Mouse (Mus musculus): ENCODE measurements around the gene Bsn. TPM values are rescaled to one million over a fixed set of nuclear protein-coding genes. Genes with fewer than 3 reads are reported as not detected.
A peak's percentile ranks its signal among the peaks of the same experiment; 100 is the strongest.

Bsn gene
- polyA plus RNA-seq, 1 experiment from 2014 or later = 1.5 TPM

DNA sequence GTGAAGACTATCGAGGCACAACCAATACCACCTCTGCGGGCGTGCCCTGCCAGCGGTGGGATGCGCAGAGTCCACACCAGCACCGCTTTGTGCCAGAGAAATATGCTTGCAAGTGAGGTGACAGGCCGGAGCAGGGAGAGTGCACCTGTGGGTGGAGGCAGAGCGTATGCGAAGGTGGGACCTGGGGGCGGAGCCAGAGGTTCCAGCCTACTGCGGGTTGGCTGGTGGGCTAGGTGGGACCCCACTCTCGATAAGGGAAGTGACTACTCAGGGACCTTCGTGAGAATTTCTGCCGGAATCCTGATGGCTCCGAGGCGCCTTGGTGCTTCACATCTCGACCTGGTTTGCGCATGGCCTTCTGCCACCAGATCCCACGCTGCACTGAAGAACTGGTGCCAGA lies 107.6 kb downstream of the Bsn start:
- H3K27me3 ChIP-seq (ENCODE audit: control insufficient read depth, insufficient read depth, low read length) = peaks cover 26% of the 10 kb centered on the region

DNA sequence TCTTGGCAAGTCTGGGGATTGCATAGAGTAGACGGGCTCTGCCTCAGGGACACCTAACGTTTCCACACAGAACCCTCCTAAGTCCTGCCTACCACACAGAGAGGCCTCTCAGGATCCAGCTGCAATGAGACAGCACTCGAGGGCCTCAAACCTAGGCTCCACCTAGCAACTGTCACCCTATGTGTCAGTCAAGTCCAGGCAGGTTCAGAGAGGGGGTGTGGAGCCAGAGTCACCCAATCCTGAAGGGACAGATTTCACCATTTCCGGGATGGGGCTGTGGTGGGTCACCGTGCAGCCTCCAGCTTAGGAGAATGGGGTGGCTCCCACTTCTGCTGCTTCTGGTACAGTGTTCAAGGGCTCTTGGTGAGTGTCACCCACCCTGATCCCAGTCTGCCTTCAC lies 110.0 kb downstream of the Bsn start, which contains the start of gene Mst1:
Mst1 (plus strand) TSS at position 269 of the 400 bp plus-strand sequence.
- no peak for ATAC-seq (ENCODE audit: insufficient number of reproducible peaks, low FRiP score, low TSS enrichment, low read depth)
- Histone ChIP-seq H3K4me2 (ENCODE audit: low read depth, severe bottlenecking) (peak within 1 kb of the TSS; percentile 94), H3K27me3 (ENCODE audit: control insufficient read depth, insufficient read depth, low read length) (peaks cover 26% of the 10 kb centered on the region), H3K4me1 (ENCODE audit: control insufficient read depth, insufficient read depth, low read length) (peaks cover 10% of the 10 kb centered on the region), H3K4me3 (ENCODE audit: low read depth, low read length) (peak within 1 kb of the TSS; percentile 80), H3K36me3 (ENCODE audit: control insufficient read depth, insufficient read depth, low read length) (peaks cover 5% of the 10 kb centered on the region; the same call in 1 of the 2 replicates), H3K9ac (ENCODE audit: low read length) (peak within 1 kb of the TSS; percentile 89), H3K9me3 (ENCODE audit: control insufficient read depth, low read length) (no peaks in the 10 kb centered on the region), H3K27ac (replicated peaks; ENCODE audit: low read depth, low read length) (no peak within 1 kb of the TSS)
- no peak for DNase-seq (ENCODE audit: low spot score)
- WGBS = 73% methylated on average over 5 of the region's 5 CpGs

More for the DNA sequence above, 107.6 kb downstream of the Bsn start:
- H3K27ac ChIP-seq (replicated peaks; ENCODE audit: low read depth, low read length) = no peak overlapping the region
- H3K36me3 ChIP-seq (ENCODE audit: control insufficient read depth, insufficient read depth, low read length) = peaks cover 5% of the 10 kb centered on the region; the same call in 1 of the 2 replicates
- H3K4me1 ChIP-seq (ENCODE audit: control insufficient read depth, insufficient read depth, low read length) = peaks cover 10% of the 10 kb centered on the region
- H3K4me2 ChIP-seq (ENCODE audit: low read depth, severe bottlenecking) = peak overlapping the region; percentile 36; the same call in 1 of the 2 replicates
- H3K9me3 ChIP-seq (ENCODE audit: control insufficient read depth, low read length) = no peaks in the 10 kb centered on the region
- 0 out of 2 replicates have a peak overlapping the region, but pooled peaks have one; percentile 10 for H3K4me3 ChIP-seq (ENCODE audit: low read depth, low read length)
- no peak for DNase-seq (ENCODE audit: low spot score)
- H3K9ac ChIP-seq (ENCODE audit: low read length) = no peak overlapping the region
- ATAC-seq (ENCODE audit: insufficient number of reproducible peaks, low FRiP score, low TSS enrichment, low read depth) = no peak
- WGBS = 5% methylated on average over 19 of the region's 19 CpGs

DNA sequence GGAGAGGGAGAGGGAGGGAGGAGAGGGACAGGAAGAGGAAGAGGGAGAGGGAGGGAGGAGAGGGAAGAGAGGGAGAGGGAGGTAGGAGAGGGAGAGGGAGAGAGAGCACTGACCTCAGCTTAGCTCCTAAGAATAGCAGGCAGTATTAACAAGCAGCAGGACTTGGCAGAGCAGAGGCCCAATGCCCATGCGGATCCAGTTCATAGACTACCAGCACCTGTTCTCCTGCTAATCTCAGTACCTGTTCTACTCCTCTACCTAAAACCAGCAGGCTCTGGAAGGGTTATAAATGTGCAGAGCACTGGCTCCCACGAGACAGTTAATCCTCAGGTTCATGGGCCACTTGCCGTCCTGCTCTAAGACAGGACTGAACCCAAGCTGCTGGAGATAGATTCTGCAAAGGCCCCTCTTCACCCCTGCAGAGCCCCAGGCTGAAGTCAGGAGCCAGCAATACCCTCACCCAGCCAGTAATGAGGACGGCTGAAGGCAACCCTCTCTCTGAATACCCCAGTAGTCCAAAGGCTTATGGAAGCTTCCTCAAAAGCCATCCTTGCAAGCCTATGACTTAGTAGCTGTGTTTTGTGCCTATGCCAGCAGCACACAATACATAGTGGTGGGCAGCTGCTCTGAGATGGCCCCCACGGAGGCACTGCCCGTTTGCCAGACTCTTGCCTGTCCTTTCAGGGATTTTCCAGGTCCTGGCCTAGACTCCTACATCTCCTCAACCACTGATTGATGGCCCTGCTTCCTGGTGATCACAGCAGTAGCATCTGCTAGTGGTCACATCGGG lies 116.8 kb downstream of the Bsn start:
- no peaks in the 10 kb centered on the region for H3K27me3 ChIP-seq (ENCODE audit: control insufficient read depth, insufficient read depth, low read length)
- peaks cover 2% of the 10 kb centered on the region for H3K4me1 ChIP-seq (ENCODE audit: control insufficient read depth, insufficient read depth, low read length)
- no peak for DNase-seq (ENCODE audit: low spot score)
- no peaks in the 10 kb centered on the region for H3K9me3 ChIP-seq (ENCODE audit: control insufficient read depth, low read length)
- H3K27ac ChIP-seq (replicated peaks; ENCODE audit: low read depth, low read length) = no peak overlapping the region
- peaks cover 12% of the 10 kb centered on the region for H3K36me3 ChIP-seq (ENCODE audit: control insufficient read depth, insufficient read depth, low read length)
- ATAC-seq (ENCODE audit: insufficient number of reproducible peaks, low FRiP score, low TSS enrichment, low read depth) = no peak
- no peak overlapping the region for H3K4me2 ChIP-seq (ENCODE audit: low read depth, severe bottlenecking)
- H3K9ac ChIP-seq (ENCODE audit: low read length) = no peak overlapping the region
- WGBS = 63% methylated on average over 7 of the region's 7 CpGs
- no peak overlapping the region for H3K4me3 ChIP-seq (ENCODE audit: low read depth, low read length)

DNA sequence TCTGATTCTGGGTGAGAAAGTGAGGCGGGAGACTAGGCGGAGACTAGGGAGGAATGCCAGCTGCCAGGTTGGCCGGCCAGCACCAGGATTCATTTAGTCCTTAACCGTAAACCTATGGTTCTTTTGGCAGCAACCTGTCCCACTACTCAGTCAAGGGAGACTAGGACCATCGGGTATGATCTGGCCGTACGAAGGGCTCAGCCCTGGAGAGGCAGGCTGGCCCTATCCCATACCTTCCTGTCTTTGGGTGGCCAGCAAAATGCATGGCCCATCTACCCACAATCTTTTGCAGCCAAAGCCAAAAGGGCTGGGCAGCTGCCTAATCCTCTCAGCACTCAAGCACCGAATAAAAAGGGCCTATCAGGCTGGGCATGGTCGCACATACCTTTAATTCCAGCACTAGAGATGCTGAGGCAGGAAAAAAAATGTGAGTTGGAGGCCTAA lies 117.7 kb downstream of the Bsn start:
- ATAC-seq (ENCODE audit: insufficient number of reproducible peaks, low FRiP score, low TSS enrichment, low read depth) (no peak), DNase-seq (ENCODE audit: low spot score) (no peak)
- Histone ChIP-seq H3K9ac (ENCODE audit: low read length) (no peak overlapping the region), H3K27me3 (ENCODE audit: control insufficient read depth, insufficient read depth, low read length) (no peaks in the 10 kb centered on the region), H3K36me3 (ENCODE audit: control insufficient read depth, insufficient read depth, low read length) (peaks cover 12% of the 10 kb centered on the region), H3K4me2 (ENCODE audit: low read depth, severe bottlenecking) (no peak overlapping the region), H3K27ac (replicated peaks; ENCODE audit: low read depth, low read length) (no peak overlapping the region), H3K4me1 (ENCODE audit: control insufficient read depth, insufficient read depth, low read length) (no peaks in the 10 kb centered on the region), H3K9me3 (ENCODE audit: control insufficient read depth, low read length) (no peaks in the 10 kb centered on the region), H3K4me3 (ENCODE audit: low read depth, low read length) (no peak overlapping the region)
- WGBS = 58% methylated on average over 9 of the region's 9 CpGs

DNA sequence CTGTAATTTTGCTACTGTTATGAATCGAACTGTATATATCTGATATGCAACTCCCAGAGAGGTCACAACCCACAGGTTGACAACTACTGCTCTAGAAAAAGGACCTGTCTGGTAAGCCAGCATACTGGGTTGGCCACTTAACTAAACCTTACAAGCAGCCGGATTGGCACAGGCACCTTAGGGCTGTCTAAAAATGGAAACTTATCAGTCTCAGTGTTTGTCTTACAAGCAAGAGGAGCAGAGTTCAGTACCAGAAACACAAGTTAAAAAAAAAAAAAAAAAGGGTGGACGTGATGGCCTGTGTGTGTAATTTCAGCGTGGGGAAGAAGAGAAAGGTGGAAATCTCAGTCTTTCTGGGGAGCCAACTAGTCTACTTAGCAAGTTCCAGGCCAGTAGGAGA lies 118.4 kb downstream of the Bsn start:
- no peak overlapping the region for H3K27ac ChIP-seq (replicated peaks; ENCODE audit: low read depth, low read length)
- H3K9me3 ChIP-seq (ENCODE audit: control insufficient read depth, low read length) = no peaks in the 10 kb centered on the region
- DNase-seq (ENCODE audit: low spot score) (no peak), ATAC-seq (ENCODE audit: insufficient number of reproducible peaks, low FRiP score, low TSS enrichment, low read depth) (no peak)
- no peak overlapping the region for H3K4me2 ChIP-seq (ENCODE audit: low read depth, severe bottlenecking)
- no peaks in the 10 kb centered on the region for H3K27me3 ChIP-seq (ENCODE audit: control insufficient read depth, insufficient read depth, low read length)
- peaks cover 12% of the 10 kb centered on the region for H3K36me3 ChIP-seq (ENCODE audit: control insufficient read depth, insufficient read depth, low read length)
- no peak overlapping the region for H3K9ac ChIP-seq (ENCODE audit: low read length)
- no peaks in the 10 kb centered on the region for H3K4me1 ChIP-seq (ENCODE audit: control insufficient read depth, insufficient read depth, low read length)
- no peak overlapping the region for H3K4me3 ChIP-seq (ENCODE audit: low read depth, low read length)
- WGBS = 83% methylated on average over 4 of the region's 4 CpGs

DNA sequence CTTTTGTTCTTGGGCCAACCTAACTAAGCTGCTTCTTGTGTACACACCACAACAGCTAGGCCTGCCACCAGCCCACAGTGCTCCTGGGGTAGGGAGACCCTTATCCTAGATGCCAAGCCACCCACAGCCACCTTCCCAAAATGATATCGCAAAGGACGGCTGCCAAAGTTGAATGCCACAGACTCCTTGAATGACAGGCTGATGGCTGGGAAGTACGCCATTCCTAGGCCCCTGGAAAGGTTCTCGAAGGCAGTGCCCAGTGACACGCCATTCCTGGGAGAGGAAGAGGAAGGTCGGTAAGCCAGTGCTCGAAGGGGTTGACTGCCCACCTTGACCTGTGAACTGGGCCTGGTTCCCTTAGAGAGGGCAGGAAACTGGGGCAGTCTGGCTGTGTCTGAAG lies 120.7 kb downstream of the Bsn start:
- Histone ChIP-seq H3K36me3 (ENCODE audit: control insufficient read depth, insufficient read depth, low read length) (peaks cover 12% of the 10 kb centered on the region), H3K4me2 (ENCODE audit: low read depth, severe bottlenecking) (no peak overlapping the region), H3K4me3 (ENCODE audit: low read depth, low read length) (no peak overlapping the region), H3K4me1 (ENCODE audit: control insufficient read depth, insufficient read depth, low read length) (no peaks in the 10 kb centered on the region), H3K27me3 (ENCODE audit: control insufficient read depth, insufficient read depth, low read length) (no peaks in the 10 kb centered on the region), H3K9me3 (ENCODE audit: control insufficient read depth, low read length) (no peaks in the 10 kb centered on the region), H3K9ac (ENCODE audit: low read length) (no peak overlapping the region), H3K27ac (replicated peaks; ENCODE audit: low read depth, low read length) (no peak overlapping the region)
- ATAC-seq (ENCODE audit: insufficient number of reproducible peaks, low FRiP score, low TSS enrichment, low read depth) (no peak), DNase-seq (ENCODE audit: low spot score) (no peak)
- 93% methylated on average over 7 of the region's 7 CpGs for WGBS

DNA sequence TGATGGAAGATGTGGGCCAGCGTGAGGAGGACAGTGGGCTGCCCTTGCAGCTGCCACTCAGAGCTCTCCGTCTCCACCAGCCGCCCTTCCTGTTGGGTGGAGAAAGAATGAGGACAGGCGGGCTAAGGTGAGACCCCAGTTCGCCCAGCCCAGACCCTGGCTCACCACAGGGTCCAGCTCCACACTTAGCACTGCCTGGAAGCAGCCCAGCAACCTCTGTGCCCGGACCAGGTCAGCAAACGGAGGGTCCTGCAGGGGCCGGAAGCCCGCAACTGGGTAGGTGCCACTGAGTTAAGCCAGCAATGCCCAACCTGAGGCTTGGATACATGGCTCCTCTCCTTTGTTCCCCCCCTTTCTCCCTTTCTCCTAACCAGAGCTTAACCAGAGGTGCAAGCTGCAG lies 121.2 kb downstream of the Bsn start:
- Histone ChIP-seq H3K27ac (replicated peaks; ENCODE audit: low read depth, low read length) (no peak overlapping the region), H3K9me3 (ENCODE audit: control insufficient read depth, low read length) (no peaks in the 10 kb centered on the region), H3K36me3 (ENCODE audit: control insufficient read depth, insufficient read depth, low read length) (peaks cover 12% of the 10 kb centered on the region), H3K9ac (ENCODE audit: low read length) (no peak overlapping the region), H3K27me3 (ENCODE audit: control insufficient read depth, insufficient read depth, low read length) (no peaks in the 10 kb centered on the region), H3K4me1 (ENCODE audit: control insufficient read depth, insufficient read depth, low read length) (no peaks in the 10 kb centered on the region), H3K4me3 (ENCODE audit: low read depth, low read length) (no peak overlapping the region), H3K4me2 (ENCODE audit: low read depth, severe bottlenecking) (no peak overlapping the region)
- 95% methylated on average over 9 of the region's 9 CpGs for WGBS
- DNase-seq (ENCODE audit: low spot score) (no peak), ATAC-seq (ENCODE audit: insufficient number of reproducible peaks, low FRiP score, low TSS enrichment, low read depth) (no peak)

DNA sequence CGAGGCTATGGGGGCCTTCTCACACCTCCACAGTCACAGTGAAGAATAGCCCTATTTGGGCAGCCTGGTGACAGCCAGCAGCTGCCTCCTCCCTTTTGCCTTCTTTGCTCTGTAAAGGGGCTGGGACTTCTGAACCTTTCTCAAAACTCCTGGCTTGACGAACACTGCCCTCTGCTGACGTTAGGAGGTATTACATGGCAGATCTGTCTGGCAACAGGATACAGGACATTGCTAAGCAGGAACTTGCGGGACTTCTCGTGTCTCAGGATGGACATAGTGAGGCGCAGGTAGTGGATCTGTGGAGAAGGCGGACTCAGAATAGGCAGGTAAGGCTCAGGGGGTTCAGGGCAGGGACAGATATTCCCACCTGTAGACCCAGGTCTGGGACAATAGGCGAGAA lies 122.3 kb downstream of the Bsn start:
- H3K27ac ChIP-seq (replicated peaks; ENCODE audit: low read depth, low read length) = no peak overlapping the region
- no peak overlapping the region for H3K4me2 ChIP-seq (ENCODE audit: low read depth, severe bottlenecking)
- 16% methylated on average over 8 of the region's 8 CpGs for WGBS
- H3K4me3 ChIP-seq (ENCODE audit: low read depth, low read length) = no peak overlapping the region
- no peaks in the 10 kb centered on the region for H3K27me3 ChIP-seq (ENCODE audit: control insufficient read depth, insufficient read depth, low read length)
- no peak overlapping the region for H3K9ac ChIP-seq (ENCODE audit: low read length)
- H3K9me3 ChIP-seq (ENCODE audit: control insufficient read depth, low read length) = no peaks in the 10 kb centered on the region
- peak; percentile 45; the same call in 1 of the 2 replicates for ATAC-seq (ENCODE audit: insufficient number of reproducible peaks, low FRiP score, low TSS enrichment, low read depth)
- peak; percentile 94 for DNase-seq (ENCODE audit: low spot score)
- peaks cover 13% of the 10 kb centered on the region for H3K36me3 ChIP-seq (ENCODE audit: control insufficient read depth, insufficient read depth, low read length)
- H3K4me1 ChIP-seq (ENCODE audit: control insufficient read depth, insufficient read depth, low read length) = no peaks in the 10 kb centered on the region

All from limb, embryonic 11.5 days (tissue).